Mouse (Mus musculus): ENCODE measurements around the gene Srsf5. TPM values are rescaled to one million over a fixed set of nuclear protein-coding genes. Genes with fewer than 3 reads are reported as not detected.

Gene Srsf5
- total RNA-seq (2023) = 1,000 to 10,000 TPM; 1,204 to 1,392 TPM

DNA sequence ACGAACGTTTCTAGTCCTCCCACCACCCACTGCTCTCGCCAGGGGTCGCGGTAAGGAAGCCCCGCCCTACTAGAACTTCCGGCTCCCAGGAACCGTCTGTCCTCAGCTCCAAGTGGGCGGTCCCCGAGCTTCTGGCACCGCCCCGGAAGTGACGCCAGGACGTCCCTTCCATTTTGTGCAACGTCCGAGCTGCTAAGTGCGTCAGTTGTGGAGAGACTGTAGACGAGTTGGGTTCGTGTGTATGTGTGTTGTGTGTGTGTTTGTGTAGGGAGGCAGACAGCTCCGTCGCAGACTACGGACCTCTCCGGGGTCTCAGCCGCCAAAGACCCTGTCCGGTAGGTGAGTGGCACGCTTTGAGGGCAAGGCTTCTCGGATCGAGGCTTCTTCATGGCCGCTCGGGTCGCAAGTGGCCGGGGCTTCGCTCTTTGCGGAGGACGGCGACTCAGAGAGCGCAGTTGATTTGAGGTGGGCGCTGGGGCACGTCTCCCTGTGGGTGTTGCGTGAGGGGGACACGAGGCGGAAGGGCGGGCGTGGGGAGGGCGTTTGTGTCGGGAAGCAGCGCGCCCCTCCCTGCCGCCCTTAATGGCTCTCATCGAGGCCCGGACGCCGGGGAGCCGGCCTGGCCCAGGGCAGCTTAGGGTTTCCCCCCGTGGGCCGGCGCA lies at the start of gene Srsf5:
Srsf5 (plus strand) TSS at position 171 of the 662 bp plus-strand sequence.

DNA sequence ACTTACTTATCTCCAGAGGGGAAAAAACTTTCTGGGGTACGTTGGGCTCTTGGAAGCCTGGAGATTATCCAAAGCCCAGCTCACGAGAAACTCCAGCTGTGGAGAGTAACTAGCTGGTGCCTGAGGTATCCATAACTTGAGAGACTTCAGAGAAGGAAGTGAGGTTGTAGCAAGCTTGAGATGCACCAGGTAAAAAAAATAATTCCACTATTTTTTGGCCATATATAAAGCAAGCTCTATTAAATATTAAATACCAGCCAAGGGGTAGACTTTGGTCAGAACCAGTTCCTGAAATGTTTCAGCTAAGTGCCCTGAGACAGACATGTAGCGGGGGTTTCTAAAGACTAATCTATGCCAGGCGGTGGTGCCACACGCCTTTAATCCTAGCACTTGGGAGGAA lies 23.3 kb downstream of the Srsf5 start, which contains the start of gene Slc10a1:
Slc10a1 (minus strand) TSS at position 101 of the 400 bp plus-strand sequence.

Other genes with a start within 250 kb of the Srsf5 start
- gene Ccdc177, start 184.8 kb upstream of the Srsf5 start, total RNA-seq (2023) = not detected
- 100 to 1,000 TPM; 126 to 129 TPM for gene Susd6, start 155.0 kb upstream of the Srsf5 start, total RNA-seq (2023)
- not detected for gene Slc10a1, start 23.2 kb downstream of the Srsf5 start, total RNA-seq (2023)
- under 1 TPM in 1 of 2 experiments, not detected in 1; 0.33 TPM for gene Smoc1, start 81.3 kb downstream of the Srsf5 start, total RNA-seq (2023)